Mouse (Mus musculus) inflammation-experienced regulatory T-cells (primary cell): Measurements from ENCODE around the gene Olfr1243. TPM values are rescaled to one million over a fixed set of nuclear protein-coding genes. Genes with fewer than 3 reads are reported as not detected.

Experiments
- polyA plus RNA-seq, 2 experiments: library from polyadenylated mRNA; unstranded; fragments of 100-300 nt; shearing (Covaris generic); gene quantifications; one replicate each; pipeline ENCODE4 v1.2.1; 2017

Gene Olfr1243
- not detected for polyA plus RNA-seq

GRCm38 (mm10) chr2:89531387-89531786 is at the start of gene Olfr1243:
TSS of gene Olfr1243 (minus strand) at chr2:89531487.

GRCm38 (mm10) chr2:89578347-89578746 is 47.1 kb upstream of the Olfr1243 start, which contains the start of gene Olfr1245:
TSS of gene Olfr1245 (minus strand) at chr2:89578447.

GRCm38 (mm10) chr2:89498235-89498634 is 33.1 kb downstream of the Olfr1243 start, which contains the start of gene Olfr1242:
TSS of gene Olfr1242 (minus strand) at chr2:89498335.

GRCm38 (mm10) chr2:89487026-89487425 is 44.3 kb downstream of the Olfr1243 start, which contains the start of gene Olfr1241:
TSS of gene Olfr1241 (minus strand) at chr2:89487126.

Other genes starting within 250 kb of the Olfr1243 start
- not detected for gene Olfr1229, start 243.5 kb downstream of the Olfr1243 start, polyA plus RNA-seq
- gene Olfr1230, start 234.2 kb downstream of the Olfr1243 start, polyA plus RNA-seq, result not detected
- under 1 TPM in 1 of 2 experiments, not detected in 1; 0.34 TPM for gene Olfr1231, start 224.4 kb downstream of the Olfr1243 start, polyA plus RNA-seq
- gene Olfr1232, start 201.8 kb downstream of the Olfr1243 start, polyA plus RNA-seq, result not detected
- under 1 TPM; 0.06 to 0.67 TPM for gene Olfr1233, start 189.1 kb downstream of the Olfr1243 start, polyA plus RNA-seq
- under 1 TPM in 1 of 2 experiments, not detected in 1; 0.23 TPM for gene Olfr1234, start 166.6 kb downstream of the Olfr1243 start, polyA plus RNA-seq
- under 1 TPM in 1 of 2 experiments, not detected in 1; 0.11 TPM for gene Olfr1238, start 121.8 kb downstream of the Olfr1243 start, polyA plus RNA-seq
- not detected for gene Olfr1239, start 111.1 kb downstream of the Olfr1243 start, polyA plus RNA-seq
- gene Olfr1240, start 88.5 kb downstream of the Olfr1243 start, polyA plus RNA-seq, result not detected
- gene Olfr1241, start 44.4 kb downstream of the Olfr1243 start, polyA plus RNA-seq, result not detected
- not detected for gene Olfr1242, start 33.2 kb downstream of the Olfr1243 start, polyA plus RNA-seq
- gene Olfr1245, start 47.0 kb upstream of the Olfr1243 start, polyA plus RNA-seq, result under 1 TPM; 0.14 to 0.33 TPM
- gene Olfr1246, start 61.7 kb upstream of the Olfr1243 start, polyA plus RNA-seq, result under 1 TPM in 1 of 2 experiments, not detected in 1; 0.88 TPM
- gene Olfr1247, start 82.6 kb upstream of the Olfr1243 start, polyA plus RNA-seq, result under 1 TPM; 0.11 to 0.39 TPM
- gene Olfr1248, start 86.8 kb upstream of the Olfr1243 start, polyA plus RNA-seq, result not detected
- gene Olfr1249, start 103.5 kb upstream of the Olfr1243 start, polyA plus RNA-seq, result not detected
- gene Olfr1250, start 130.0 kb upstream of the Olfr1243 start, polyA plus RNA-seq, result under 1 TPM in 1 of 2 experiments, not detected in 1; 0.09 TPM
- gene Olfr1251, start 140.4 kb upstream of the Olfr1243 start, polyA plus RNA-seq, result not detected
- gene Olfr1252, start 193.5 kb upstream of the Olfr1243 start, polyA plus RNA-seq, result not detected
- gene Olfr1253, start 225.6 kb upstream of the Olfr1243 start, polyA plus RNA-seq, result not detected